Mouse (Mus musculus) adrenal gland (tissue): ENCODE data around the gene Tbc1d15.

ENCODE experiments used
- intact Hi-C: fragments of 180-260 bp; cut with DNase I; formaldehyde crosslinking; loops from one replicate; pipeline ENCODE4 v1.15.1; 2025
- long read RNA-seq, 2 experiments: library from polyadenylated mRNA; unstranded; transcript quantifications; one replicate each; pipeline ENCODE4 v2.0.0; 2020; ENCODE audit warnings: borderline replicate concordance in 1 of 2; ENCODE audit not compliant: insufficient replicate concordance in 1 of 2

Tbc1d15 gene
- long read RNA-seq, experiment 1, partial matches to known transcripts, result 9 of 25 reads
- long read RNA-seq, experiment 1, other reads (novel, unspliced or antisense), result 15 of 25 reads
- long read RNA-seq, experiment 2, transcript Tbc1d15-201 (17 exons, 3,752 nt), result major isoform, 7 of 23 reads
- long read RNA-seq, experiment 2, partial matches to known transcripts, result 10 of 23 reads
- long read RNA-seq, experiment 2, other reads (novel, unspliced or antisense), result 6 of 23 reads

DNA sequence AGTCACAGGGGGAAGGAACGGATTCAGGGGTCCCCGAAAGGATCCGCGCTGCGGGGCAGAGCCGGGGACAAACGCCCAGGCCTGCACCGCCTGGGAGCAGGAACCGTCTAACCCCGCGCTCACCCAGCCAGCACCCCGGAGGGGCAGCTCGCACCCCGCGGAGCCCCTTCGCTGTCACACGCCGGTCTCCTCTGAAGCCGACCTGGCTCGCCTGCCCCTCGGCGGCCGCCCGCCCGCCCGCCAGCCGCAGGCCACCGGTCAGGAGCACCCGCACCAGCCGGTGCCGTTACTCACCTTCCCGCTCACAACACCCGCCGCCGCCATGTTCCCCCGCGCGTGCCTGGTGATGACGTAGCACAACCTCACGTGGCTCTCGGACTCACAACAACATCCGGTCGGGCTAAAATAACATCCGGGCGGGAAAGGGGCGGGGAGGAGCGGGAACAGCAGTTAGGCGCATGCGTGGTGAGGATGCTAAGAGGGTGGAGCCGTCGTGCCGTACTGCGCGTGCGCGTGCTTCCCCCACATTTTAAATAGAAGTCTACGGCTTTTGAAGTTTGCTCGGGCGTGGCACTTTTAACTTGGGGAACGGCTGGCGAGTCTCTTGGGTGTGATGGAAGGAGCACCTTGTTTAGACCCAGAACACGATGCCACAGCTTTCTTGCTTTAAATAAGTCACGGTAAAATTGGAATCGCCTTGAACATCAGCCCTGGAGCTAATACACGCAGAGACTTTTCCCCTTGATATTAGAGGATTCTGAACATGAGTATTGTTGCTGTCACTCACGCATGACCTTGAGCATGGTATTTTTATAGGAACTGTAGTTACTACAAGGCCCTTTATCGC, at the start of gene Tbc1d15:
Gene Tbc1d15 (minus strand): TSS at position 380 of the 847 bp plus-strand sequence.
- intact Hi-C loops, result no loop called here

GRCm38 (mm10) chr10:115298683-115299082, 47.4 kb upstream of the Tbc1d15 start:
- intact Hi-C loops, result no loop called here

- intact Hi-C loops, result no loop called here
Measured at GRCm38 (mm10) chr10:115297582-115297981, 46.3 kb upstream of the Tbc1d15 start.

DNA sequence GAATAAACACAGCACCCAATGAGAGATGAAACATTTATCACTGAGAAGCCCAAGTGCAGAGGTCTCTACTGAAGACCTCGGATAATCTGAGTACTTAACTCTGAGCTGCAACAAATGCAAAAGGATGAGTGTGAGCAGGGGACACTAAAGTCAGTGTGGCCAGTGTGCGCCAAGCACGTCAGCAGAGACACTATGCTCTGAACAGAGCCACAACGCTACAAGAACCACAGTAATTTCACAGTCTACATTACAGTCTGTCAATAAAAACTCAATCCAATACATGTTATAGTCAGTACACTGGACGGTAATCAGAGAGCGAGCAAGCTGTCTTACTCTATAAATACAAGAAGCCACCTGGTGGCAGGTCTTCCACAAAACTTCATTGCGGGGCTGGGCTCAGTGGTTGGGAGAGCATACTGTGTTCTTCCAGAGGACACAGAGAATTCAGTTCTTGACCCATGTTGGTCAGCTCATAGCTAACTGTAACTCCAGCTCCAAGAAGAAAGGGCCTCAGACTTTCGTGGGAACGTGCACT, 45.2 kb upstream of the Tbc1d15 start:
- intact Hi-C loops, result no loop called here

GRCm38 (mm10) chr10:115295162-115295561, 43.9 kb upstream of the Tbc1d15 start:
- intact Hi-C loops, result no loop called here

DNA sequence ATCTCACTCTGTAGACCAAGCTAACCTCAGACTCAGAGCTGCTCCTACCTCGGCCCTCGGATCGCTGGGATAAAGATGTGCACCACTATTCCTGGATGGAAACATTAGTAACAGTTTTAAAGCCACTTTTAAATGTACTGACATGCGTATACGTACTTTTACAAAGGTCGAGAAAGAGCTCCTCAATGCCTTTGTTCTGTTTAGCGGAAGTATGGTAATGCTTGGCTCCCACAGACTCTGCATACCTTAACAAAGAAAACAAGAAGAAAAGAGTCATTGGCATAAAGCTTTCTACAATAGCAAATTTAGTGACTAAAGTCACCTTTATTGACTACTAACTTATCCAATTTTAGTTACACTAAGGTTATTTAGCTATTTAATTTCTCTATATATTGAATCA, 43.4 kb upstream of the Tbc1d15 start:
- intact Hi-C loops, result no loop called here

DNA sequence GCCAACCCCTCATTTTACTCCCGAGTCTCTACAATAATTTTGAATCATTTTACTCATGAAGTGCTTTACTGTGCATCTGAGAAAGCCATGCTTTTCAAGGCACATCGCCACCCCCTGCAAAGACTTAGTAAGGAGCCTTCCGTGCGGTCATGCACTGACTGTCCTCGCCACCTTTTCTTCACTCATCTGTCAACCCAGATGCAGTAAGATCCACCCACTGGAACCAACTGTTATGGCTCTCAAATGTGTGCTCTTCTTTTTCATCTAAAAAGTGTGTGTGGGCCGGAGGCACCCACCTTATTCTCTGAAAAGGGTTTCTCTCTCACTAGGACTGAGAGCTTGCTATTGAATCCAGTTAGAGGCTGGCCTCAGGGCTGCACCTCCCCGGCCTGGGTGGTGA, 42.7 kb upstream of the Tbc1d15 start:
- intact Hi-C loops, result no loop called here

- intact Hi-C loops, result no loop called here
Measured at GRCm38 (mm10) chr10:115290671-115291070, 39.4 kb upstream of the Tbc1d15 start.

GRCm38 (mm10) chr10:115288856-115289255, 37.6 kb upstream of the Tbc1d15 start:
- intact Hi-C loops, result loop anchor here (5.0 kb wide), 1 partner anchor 42 kb away; no protein-coding TSS in a partner anchor

DNA sequence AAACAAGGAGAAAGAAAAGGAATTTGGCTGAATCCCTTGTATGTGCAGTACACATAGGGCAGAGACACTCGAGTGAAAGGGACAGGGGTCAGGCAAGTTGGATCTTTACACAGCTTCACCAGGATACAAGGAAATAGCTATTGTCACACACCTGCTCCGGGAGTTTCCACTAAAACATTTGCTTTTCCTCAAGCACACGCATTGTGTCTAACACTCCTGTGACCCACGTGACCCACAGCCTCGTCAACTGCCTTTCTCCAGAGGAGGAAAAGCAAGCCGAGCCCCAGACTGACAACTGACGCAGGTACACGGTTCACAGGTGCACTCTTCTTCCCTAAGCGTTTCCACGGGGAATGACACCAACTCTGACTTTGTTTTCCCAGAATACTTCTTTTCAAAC, 32.9 kb upstream of the Tbc1d15 start:
- intact Hi-C loops, result no loop called here

DNA sequence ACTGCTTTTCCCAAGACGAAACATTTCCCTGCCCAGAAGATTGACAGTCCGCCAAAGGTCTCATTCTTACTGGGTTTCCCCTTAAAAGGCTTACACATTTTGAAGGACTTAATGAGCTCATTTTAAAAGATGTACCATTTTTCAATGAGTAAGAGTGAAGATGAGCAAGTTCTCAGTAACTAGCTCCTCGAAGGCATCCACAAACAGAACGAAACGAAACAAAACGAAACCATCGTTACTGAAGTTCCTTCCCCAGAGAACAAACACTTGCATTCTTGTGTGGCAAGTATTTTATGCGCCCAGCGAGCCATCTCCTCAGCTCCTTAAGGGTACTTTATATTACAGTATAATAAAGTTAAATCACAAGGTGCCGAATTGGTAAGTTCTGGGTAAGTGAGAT, 30.1 kb upstream of the Tbc1d15 start:
- intact Hi-C loops, result no loop called here

- intact Hi-C loops, result no loop called here
Measured at GRCm38 (mm10) chr10:115271649-115272048, 20.4 kb upstream of the Tbc1d15 start.

GRCm38 (mm10) chr10:115270612-115271390, 19.5 kb upstream of the Tbc1d15 start:
- intact Hi-C loops, result no loop called here

- intact Hi-C loops, result no loop called here
Measured at GRCm38 (mm10) chr10:115262926-115263562, 11.8 kb upstream of the Tbc1d15 start.

DNA sequence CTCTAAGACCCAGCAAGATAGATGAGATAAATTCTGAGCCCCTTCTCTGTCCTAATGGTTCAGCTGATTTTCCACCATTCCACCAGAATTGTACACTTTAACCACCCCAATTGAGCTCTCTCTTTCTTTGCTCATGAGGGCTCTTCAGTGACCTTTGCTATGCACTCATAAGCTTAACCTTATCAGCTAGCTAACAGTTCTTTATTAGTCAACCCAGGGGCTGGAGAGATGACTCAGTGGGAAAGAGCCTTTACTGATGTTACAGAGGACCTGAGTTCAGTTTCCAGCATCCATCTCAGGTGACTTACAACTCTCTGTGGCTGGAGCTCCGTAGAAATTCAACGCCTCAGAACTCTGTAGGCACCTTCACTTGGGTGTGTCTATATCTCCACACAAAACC, 11.0 kb upstream of the Tbc1d15 start:
- intact Hi-C loops, result no loop called here

- intact Hi-C loops, result no loop called here
Measured at GRCm38 (mm10) chr10:115261428-115261827, 10.2 kb upstream of the Tbc1d15 start.

GRCm38 (mm10) chr10:115256162-115256561, 4.9 kb upstream of the Tbc1d15 start:
- intact Hi-C loops, result no loop called here

DNA sequence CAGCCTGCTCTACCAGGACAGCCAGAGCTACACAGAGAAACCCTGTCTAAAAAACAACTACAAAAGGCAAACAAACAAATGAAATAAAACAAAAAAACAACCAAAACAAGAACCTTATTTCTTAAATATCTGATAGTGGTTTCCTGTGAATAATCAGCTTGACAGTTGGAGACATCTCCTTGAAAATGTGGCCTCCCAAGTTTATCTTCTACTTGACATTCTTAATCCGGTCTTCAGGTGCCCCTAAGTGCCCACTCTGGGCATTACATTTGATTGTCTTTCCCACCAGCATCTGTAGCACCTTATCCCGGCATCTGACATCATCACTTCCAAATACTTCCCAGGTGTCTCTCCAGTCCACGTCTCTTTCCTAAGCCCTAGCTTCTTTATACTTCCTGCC, 2.3 kb upstream of the Tbc1d15 start:
- intact Hi-C loops, result no loop called here

DNA sequence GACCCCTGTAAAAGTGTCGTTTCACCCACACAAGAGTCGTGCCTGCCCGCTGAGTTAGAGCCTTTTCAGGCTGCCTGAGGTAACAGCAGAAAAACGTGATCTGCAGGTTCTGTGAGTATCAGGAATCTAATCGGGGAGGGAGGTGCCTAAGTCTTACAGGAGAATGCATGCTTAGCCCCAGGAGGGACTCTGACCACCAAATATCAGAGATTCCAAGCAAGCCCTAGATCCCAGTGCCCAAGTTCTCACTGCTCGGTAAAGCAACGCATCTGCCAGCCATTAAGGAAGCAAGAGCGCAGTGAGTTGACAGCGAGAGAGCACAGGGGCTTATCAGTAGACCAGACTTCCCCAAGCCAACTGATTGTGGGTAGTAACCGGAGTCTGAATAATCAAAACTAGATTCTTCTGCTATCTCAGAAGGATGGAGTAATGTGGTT, 1.1 kb upstream of the Tbc1d15 start:
- intact Hi-C loops, result no loop called here

DNA sequence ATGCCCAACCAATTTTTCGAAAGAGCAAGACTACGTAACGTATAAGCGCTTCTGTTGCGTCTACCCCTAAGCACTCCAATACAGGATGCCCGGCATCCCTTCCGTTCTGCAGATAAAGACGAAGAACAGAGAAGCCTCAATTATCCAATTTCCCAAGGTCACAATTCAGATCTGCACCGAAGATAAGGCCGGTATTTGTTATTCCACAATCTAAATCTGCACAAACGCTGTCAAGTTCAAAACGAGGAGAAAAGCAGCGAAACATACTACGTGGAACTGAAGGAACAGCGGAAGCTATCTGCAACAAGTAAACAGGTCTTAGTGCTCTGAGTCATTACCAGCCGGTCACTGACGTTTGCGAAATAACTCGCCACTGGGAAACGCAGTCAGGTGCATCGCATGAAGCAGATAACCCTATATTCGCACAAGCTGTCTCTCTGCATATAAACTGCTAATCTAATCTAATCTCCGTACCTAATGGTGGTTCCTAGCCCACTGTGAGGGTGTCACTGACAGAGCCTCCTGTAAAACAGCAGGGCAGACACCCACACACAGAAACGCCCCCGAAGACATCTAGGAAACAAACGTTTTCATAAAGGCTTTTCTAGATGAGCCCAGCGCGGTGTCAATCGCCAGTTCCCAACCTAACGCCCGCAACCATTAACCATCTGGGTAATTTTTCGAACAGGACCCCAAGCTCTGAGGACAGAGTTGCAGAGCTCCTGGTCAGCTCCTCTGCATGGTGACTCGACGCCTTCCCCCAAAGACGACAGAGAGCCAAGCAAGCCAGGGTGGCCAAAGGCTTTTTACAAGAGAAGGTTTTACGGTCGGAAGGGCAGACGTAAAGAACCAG, 806 bp downstream of the Tbc1d15 start:
- intact Hi-C loops, result no loop called here
